Mouse (Mus musculus) layer of hippocampus, postnatal 36 days (tissue): Measurements from ENCODE around the gene Mindy1. TPM values are rescaled to one million over a fixed set of nuclear protein-coding genes. Genes with fewer than 3 reads are reported as not detected.

Source experiments
- DNase-seq, 2 experiments: peaks; one replicate each; pipeline ENCODE4 v3.0.0; 2022
- total RNA-seq, 2 experiments: library from RNA; stranded (reverse); gene quantifications; 2 replicates each; pipeline ENCODE4 v1.2.3; 2021

Gene Mindy1
- total RNA-seq, 2 experiments from 2014 or later = 19.3 to 19.4 TPM

DNA sequence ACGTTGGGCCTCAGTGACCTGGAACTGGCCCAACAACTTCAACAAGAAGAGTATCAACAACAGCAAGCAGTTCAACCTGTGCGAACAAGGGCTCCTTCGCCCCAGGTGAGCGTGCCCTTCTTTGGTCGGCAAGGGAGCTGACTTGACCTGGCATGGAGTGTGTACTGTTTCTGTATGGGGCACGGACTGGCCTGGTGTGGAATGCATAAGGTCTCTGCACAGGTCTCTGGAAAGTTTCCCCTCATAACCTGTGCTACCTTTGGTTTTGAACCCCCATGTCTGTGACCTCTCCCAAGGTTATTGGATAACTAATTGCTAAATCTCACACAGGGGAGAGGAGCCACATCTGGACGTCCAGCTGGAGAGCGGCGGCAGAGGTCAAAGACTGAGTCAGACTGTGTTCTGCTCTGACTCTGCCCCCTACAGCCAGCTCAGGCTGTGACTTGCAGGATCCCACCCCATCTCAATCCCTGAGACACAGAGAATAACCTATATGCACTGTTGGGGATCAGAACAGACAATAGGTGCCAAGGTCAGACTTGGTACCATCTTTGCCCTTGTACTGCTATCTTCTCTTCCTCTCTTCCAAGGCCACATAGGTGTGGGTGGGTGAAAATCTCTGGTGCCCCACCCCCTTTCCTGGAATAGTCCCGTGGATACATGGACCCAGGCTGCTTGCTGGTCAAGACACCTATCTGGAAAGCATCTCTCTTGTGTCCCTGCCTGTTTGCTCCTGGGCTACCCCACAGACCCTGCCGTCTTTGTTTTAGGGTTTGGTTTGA, 14.4 kb downstream of the Mindy1 start:
- DNase-seq = no peak

DNA sequence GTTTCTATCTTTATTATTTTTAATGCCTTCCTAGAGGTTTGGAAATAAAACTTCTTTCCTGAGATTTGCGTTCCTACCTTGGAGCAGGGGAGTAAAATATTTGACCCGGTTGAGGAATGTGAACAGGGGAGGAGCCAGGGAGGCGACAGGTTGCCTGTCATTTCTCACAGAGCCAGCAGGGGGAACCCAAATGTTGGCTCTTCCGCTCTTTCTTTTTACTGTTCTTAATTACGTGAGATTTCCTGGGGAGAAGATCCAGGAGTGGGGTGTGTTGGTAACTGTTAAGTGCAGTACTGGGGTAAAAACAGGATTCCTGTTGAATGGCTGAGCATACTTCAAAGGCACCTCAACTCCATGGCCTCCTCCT, 14.9 kb downstream of the Mindy1 start:
- DNase-seq = no peak

DNA sequence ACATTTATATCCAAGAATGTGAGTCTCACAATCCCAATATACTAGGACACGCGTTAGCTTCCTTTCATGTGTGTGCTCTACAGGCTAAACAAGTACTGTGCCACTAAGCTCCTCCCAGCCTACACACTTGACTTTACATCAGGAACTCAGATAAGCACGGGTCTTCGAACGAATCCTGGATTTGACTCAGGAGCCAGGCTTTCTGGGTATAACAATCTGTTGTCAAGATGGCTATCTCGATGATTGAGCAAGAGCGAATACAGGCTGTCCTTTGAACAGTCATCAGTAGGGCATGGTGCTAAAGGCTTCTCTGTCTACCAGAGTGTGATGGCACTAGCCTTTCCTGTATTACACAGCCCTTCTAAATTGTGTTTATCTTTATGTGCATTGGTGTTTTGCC, 16.9 kb downstream of the Mindy1 start:
- DNase-seq = no peak

DNA sequence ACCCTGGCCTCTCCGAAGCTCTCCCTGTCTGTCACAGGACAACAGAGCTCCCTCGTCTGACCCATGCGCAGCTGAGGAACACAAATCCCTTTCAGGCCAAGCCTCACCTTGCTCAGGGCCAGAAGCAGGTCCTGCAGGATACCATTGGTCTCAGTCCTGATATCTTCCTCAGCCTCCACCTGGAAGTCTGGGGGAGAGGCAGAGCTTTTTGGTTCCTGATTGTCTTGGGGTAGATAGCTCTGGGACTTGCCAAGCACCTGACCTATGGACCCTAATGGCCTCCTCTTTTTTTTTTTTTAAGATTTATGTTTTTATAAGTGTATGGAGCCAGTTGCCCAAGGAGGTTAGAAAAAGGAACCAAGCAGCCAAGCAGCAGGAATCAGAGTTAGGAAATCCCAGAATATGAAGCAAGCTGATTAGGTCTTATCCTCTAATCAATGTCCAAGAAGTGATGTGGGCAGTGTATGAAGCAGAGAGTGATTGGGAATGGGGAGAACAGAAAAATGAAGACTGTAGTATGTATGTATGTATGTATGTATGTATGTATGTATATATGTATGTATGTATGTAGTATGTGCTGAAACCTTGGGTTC, 20.2 kb downstream of the Mindy1 start:
- DNase-seq = no peak

DNA sequence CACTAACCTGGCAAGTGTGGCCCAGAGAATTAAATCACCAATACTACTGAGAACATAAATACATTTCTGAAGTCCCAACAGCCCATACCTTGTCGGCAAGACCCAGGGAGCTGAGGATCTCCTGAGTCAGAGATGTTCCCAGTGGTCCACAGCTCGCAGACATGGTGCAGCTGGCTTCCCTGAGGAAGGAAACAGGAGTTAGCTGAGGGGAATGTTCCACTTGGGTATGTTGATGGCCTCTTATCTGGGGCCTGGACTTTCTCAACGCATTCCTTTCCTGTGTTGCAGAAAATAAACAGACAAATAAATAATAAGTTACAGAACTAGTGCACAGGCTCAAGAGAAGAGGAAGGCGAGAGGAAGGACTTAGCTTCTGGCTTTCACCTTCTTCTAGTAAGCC, 25.1 kb downstream of the Mindy1 start:
- DNase-seq = no peak

DNA sequence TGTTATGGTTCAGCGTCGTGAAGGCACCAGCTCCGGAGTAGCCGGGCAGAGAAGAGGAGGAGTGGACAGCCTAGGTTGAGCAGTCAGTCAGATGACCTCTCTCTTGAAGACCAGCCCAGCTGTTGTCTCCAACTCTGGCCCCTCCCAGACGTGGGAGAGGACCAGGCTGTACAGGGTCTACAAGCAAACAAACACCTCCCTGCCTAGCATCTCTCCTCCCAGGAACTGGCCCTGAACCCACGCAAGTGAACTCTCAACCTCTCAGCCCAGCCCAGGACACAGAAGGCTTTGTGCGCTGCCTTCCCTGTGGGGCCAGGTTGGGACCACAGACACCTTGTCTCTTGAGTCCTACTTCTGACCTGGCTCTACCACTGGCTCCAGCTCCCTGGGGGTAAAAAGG, 26.0 kb downstream of the Mindy1 start, which contains the start of gene Anxa9:
TSS of gene Anxa9 (minus strand) at position 77 of the 400 bp plus-strand sequence.
- DNase-seq = no peak

DNA sequence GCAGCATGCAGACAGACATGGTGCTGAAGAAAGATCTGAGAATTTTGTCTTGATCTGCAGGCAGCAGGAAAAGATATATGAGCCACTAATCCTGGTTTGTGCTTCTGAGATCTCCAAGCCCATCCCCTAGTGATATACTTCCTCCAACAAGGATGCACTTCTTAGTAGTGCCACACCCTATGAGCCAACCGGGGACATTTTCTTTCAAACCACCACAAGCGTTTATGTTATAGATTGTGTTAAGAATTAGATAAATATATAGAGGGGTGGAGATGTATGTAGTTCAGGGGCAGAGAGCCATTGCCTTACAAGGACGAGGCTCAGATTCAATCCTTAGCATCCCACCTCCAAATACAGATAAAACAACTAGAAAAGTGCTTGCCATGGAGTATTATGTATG, 29.4 kb downstream of the Mindy1 start:
- no peak for DNase-seq

DNA sequence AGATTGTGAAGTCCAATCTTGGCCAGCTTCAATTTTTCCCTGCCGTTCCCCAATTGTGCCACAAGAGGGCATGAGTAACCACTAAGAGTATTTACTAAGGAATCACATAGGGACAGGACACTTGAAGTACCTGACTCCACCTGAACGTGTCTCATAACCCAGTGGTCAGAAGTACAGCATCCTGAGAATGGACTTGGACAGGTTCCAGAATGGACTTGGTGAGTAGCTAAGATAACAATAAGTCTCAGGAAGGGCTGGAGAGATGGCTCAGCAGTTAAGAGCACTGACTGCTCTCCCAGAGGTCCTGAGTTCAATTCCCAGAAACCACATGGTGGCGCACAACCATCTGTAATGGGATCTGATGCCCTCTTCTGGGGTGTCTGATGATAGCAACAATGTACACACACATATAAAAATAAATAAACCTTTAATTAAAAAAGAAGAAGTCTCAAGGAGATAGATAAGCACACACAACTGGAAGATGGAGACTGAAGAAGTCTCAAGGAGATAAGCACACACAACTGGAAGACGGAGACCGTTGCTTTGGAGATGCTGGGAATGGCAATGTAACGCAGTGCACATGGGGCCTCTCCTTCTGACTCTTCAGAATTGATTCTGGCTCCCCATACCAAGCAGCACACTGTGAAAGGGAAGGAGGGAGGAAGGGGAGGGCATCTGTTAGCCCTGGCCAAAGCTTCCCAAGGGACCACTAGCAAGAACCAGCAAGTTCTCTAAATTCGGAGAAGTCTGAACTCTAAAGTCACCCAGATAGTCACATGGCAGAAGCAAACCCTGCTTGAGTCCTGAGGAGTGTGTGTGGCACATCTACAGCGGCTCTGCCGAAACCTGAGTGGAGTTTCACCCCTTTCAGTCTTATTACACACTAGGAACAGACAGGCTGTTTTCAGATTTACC, 30.1 kb downstream of the Mindy1 start:
- peak in 1 of 2 experiments; percentile 30 for DNase-seq

DNA sequence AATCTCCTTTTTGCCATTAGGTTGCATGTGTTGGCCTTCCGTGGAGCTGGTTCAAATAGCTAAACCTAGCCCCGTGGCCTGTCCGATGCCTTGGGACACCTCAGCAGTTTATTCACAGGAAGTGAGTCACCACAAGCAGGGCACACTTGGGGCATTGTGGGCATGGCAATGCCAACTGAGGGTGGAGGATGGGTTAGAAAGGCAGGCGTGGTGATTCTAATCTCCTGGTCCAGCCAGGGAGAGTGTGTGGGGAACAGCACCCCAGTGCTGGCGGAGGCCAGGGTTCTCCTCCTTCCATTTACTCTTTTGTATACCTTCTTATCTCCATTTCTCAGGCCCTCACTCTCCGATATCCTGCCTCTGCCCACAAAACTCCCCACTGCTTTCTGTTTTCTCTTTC, 31.5 kb downstream of the Mindy1 start:
- DNase-seq = no peak

DNA sequence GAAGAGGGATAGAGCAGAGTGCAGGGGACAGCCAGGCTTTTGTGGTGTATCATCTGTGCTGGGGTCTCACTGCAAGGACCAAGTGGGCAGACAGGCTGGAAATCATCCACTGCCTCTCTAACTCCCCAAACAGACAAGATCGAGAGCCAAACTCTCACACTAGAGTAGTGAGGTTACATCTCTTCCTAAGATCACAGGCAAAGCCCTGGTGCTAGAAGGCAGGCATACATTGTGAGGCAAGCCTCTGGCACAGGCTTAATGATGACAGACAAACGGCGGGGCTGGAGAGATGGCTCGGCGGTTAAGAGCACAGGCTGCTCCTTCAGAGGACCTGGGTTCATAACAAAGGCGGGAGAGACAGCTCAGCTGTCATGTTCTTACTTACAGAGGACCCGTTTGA, 32.3 kb downstream of the Mindy1 start:
- no peak for DNase-seq

DNA sequence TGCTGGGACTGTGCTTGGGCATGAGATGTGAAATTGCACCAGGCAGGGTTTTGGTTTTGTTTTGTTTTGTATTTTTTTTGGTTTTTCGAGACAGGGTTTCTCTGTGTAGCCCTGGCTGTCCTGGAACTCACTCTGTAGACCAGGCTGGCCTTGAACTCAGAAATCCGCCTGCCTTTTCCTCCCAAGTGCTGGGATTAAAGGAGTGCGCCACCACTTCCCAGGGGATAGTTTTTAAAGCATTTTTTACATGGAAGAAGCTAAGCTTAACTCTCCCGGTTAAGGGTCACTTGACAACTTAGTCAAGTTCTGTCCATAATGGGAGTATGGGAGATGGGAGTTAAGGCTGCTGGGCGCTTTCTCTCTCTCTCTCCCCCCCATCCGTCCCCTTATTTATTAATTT, 32.9 kb downstream of the Mindy1 start:
- no peak for DNase-seq

DNA sequence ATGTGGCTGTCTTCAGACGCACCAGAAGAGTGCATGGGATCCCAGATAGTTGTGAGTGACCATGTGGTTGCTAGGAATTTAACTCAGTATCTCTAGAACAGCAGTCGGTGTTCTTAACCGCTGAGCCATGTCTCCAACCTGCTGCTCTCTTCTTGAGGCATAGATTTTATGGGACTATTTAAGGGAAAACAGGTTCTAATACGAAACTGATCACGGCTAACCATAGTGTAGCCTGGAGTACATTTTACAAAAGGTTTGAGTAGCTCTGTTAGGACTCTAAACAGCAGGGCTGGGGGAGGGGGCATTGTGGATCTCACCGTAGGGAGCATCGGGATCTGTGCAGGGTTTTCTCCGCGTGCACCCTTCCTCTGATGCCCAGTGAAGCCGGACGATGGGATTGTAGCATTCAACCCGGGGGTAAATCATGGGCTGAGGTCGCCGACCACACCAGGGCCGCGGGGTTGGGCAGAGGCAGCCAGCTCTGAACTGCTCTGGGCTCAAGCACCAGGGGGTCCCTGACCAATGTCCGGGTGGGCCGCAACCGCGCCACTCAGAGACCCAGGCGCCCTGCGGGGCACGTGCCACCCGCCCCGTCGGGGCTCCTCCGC, 33.4 kb downstream of the Mindy1 start, which contains the start of gene Cers2:
TSS of gene Cers2 (plus strand) at position 306 of the 608 bp plus-strand sequence.
- DNase-seq = no peak

DNA sequence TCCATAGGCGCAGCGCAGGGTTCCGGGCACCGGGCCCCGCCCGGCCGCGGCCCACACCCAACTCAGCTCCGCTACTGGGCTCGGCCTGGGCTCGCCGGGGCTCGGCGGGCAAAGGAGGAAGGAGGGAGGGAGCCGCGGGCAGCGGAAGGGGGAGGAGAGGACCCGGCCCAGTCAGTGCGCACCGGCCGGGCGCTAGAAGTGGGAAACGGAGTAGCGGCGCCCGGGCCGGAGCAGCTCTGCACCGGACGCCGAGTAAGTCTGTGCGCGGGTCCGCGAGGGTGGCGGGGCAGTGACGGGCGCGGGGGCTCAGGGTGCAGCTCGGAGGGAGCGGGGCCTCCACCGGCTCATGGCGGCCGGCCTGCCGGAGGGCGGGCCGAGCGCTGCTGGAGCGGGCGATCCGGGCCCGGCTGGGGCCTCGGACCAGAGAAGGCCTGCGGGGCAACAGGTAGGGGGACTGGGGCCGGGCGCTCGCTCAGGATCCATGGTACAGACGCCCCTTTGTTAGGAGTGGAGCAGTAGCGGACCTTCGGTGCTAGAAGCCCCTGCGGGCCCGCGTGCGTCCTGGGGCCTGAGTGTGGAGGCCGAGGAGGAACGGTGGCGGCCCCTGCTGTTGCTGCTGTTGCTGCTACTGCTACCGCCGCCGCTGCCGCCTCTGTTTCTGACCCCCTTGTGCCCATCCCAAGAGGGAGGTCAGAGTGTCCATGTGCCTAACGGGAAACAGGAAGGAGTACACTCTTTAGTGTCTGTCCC, 34.1 kb downstream of the Mindy1 start:
- peak; percentile 73 to 74 for DNase-seq

DNA sequence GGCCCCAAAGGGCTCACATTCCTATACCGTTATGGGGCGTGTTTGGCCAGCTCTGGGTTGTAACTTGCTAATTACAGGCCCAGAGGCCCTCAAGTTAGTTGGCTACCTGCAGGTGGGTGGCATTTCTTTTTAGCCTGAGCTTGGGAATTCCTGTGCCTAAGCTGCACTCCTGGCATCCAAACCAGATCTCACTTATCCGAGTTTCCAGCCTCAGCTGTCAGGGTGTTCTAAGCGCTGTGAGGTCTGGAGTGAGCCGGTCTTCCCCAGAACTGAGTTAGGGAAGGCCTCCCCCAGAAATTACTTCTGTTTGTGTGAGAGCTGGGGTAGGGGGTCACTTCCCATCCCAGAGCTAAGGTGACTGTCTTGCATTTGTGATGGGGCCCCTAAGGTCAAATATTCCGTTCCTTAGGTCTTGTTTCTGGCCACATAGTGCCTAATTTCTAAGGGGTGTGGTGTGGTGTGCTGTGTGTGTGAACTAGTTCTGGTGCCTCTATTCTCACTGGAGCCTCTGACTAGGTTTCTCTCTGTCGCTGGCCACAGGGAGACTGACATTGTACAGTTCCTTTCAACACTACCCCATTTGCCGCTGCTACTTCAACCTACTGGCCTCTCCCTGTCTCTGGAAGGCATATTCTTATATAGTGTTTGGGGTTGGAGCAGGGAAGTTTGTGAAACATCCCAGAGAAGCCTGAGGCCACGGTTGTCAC, 34.9 kb downstream of the Mindy1 start:
- no peak for DNase-seq

DNA sequence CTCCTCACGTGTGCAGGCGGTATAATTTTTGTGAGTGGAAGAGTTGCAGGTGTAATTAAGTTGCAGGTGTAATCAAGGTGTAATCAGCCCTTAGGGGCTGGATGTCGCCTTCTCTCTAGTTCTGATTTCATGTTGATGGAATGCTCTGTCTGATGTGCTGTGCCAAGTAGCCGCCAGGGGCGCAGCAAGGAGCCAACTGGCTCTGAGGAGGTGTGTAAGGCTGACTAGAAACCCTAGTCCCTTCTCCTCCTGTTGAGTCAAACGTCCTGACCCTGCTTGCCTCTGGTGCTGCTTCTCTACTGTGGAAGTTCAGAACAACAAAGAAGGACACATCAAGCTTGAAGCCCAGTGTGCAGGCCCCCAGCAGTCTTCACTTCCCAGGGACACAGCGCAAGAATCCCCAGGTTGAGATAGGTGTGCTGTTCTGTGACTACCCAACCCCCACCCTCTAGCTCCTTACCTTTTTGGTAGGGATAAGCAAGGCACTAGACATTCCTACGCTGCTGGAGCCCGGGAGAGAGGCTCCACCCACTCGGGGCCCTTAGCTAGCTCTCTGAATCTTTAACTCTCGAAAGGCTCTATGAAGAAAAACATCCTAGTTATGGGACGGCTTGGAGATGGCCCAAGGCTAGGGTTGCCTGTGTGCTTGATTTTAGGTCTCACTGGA, 36.4 kb downstream of the Mindy1 start:
- peak; percentile 19 to 35 for DNase-seq

DNA sequence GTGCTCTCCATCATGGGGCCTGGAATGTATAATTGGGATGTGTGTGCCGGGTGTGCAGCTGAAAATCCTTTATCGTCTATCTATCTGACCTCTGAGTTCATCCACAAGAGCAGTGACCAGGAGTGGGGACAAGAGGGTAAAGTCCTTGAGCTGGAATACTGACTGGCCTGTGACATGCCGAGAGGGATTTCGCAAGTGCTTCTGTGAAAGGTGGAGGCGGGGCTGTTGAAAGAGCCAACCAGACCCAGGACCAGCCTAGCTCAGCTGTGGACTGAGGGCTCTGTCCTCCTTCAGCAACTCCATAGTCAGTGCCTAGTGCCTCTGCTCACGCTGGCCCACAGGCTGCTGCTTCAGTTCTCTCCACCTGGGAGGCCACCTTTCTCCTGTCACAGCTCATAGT, 37.4 kb downstream of the Mindy1 start:
- peak in 1 of 2 experiments; percentile 19 for DNase-seq

DNA sequence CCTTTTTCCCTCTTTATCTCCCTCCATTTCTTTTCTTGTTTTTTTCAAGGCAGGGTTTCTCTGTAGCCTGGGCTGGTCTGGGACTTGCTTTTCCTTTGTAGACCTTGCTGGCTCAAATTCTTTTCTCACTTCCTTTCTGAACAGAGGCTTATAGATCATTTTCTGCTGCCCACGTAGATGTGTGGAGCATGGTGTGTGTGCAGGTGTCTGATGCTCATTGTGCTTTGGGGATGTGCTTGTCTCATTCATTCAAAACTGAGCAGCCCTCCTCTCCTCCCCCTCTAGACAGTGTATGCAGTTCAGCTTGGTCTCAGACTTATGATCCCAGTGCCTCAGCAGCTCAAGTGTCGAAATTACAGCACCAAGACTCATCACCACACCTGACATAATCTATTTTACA, 38.0 kb downstream of the Mindy1 start:
- DNase-seq = no peak

DNA sequence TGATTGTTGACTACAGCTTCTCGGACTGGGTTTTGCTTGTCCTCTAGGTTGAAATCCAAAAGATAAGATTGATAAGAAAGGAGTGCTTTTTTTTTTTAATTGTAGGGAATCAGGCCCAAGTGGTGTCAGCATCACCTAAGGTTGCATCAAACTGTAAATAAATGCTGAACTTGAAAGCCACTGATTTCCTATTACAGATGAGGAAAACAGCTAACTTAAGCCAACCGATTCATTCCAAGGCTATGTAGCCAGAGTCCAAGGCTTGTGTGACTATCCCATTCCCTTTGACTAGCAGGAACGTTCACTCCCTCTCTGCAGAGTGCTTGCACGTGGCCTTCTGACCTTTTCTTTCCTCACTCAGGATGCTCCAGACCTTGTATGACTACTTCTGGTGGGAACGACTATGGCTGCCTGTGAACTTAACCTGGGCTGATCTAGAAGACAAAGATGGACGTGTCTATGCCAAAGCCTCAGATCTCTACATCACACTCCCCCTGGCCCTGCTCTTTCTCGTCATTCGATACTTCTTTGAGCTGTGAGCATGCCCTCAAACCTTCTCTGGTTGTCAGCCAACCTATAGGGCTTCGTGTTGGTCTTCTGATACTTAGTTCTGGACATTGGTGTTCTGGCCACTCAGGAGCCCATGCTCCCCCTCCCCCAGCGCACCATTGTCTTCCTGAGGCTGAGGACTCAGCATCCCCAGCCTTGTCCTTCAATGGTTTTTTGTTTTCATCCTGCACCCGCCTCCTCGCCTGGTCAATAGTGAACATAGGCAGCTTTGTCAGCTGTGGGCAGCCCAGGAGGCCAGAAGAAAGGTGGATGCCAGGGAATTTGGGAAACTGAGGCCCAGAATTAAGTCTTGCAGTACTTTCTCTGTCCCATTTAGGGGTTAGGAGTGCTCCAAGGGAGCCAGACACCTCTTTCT, 38.8 kb downstream of the Mindy1 start:
- peak in 1 of 2 experiments; percentile 45 for DNase-seq

DNA sequence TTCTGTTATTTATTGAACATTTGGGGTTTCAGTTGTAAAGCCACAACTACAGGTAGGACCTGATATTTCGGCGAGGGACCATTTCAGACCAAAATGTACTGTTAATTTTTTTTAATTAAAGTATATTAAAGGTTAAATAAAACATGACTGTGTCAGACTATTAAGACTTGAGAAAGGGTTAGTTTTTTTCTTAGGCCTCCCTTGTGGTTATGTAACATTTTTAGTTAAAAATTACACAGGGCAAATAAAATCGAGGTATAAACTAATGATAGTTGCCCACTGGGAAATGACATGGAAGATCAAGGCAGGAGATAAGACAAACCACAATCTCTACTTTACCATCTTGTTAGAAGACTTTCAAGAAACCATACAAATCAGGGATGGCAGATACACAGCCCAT, 42.3 kb downstream of the Mindy1 start:
- DNase-seq = no peak
